Mouse (Mus musculus): ENCODE measurements at regions not wholly inside any gene's neighbourhood (a gene's known extent, or its start where the extent isn't known, plus 50 kb on each side); places are given as distances from the start of the nearest gene placed in this dataset.

DNA sequence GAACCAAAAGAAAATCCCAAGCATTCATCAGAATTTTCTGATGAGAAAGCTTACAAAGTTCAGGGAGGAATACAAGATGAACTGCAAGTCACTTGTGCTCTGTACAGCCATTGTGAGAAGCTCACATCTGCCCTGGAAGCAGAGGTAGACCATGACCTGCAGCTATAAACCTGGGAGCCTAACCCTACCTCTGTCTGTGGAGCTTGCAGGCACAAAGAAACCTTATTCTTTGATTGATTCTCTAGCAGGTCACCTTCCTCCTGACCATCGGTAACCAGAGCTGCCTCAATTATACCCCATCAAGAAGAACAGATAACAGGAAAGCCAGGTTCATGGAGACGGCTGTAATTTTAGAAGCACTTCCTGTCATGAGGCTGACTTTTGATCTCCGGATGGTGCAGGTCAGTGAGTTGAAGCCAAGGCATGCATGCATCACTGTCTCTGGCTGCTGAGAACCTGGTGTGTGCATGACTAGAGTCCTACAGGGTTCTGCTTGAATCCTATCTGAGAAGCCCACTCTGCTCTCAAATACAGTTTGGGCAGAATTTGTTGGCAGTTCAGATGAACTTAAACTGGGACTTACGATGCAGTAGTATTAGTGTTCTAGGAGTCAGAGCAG, 369.8 kb downstream of the Sox11 start:
- H3K4me1 ChIP-seq (replicated peaks; ENCODE audit: control insufficient read depth, insufficient read depth, low read length) = no peaks in the 10 kb centered on the region
- no peak for ATAC-seq (replicated peaks; ENCODE audit: low FRiP score, low TSS enrichment, low read depth)
- H3K27me3 ChIP-seq (replicated peaks; ENCODE audit: control insufficient read depth, insufficient read depth, low read length) = no peaks in the 10 kb centered on the region
- H3K36me3 ChIP-seq (ENCODE audit: control insufficient read depth, insufficient read depth, low read length) = no peaks in the 10 kb centered on the region
- no peak overlapping the region for H3K4me2 ChIP-seq (ENCODE audit: low read length)
- no peak for DNase-seq (ENCODE audit: low spot score)
- H3K27ac ChIP-seq (ENCODE audit: low read depth) = no peak overlapping the region
- H3K4me3 ChIP-seq (ENCODE audit: low read depth, low read length) = no peak overlapping the region
- 51% methylated on average over 4 of the region's 4 CpGs for WGBS
- H3K9me3 ChIP-seq (ENCODE audit: control insufficient read depth, low read length) = no peaks in the 10 kb centered on the region
- no peak overlapping the region for H3K9ac ChIP-seq (ENCODE audit: low read length)

DNA sequence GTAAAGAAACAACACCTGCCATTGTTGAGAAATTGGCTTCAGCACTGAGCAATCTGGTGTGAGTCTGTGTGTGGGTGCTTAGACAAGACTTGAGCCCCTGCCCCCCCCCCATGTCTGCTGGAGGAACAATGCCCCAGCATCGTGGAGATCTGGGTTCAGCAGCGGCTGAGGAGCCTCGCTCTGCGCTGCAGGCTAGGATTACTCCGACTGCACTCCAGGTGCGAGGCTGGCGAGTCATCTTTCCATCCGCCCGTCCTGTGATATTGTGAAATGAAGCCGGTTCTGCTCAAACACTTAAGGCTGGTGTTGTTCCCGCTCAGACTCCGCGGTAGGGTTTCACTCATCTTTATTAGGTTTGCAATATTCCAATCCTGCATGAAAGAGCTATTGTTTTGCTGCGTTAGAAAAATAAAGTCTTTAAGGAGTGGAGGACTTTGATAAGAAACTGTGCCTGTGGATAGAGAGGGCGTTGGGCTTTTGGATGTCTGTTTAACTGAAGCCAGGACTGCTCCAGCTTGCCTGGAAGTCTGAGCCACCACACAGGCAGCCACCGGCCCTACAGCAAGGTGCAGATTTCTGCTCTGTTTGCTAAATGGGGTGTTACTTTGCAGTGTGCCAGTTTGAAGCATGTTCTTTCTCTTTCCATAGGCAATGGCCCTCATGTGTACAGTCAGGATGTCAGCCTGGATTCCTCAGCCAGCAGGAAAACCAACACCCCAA, 375.2 kb downstream of the Sox11 start:
- Histone ChIP-seq H3K9me3 (ENCODE audit: control insufficient read depth, low read length) (no peaks in the 10 kb centered on the region), H3K36me3 (ENCODE audit: control insufficient read depth, insufficient read depth, low read length) (no peaks in the 10 kb centered on the region), H3K4me1 (replicated peaks; ENCODE audit: control insufficient read depth, insufficient read depth, low read length) (0 out of 2 replicates have a peak, but pooled peaks cover 5% of the 10 kb centered on the region), H3K27ac (ENCODE audit: low read depth) (no peak overlapping the region), H3K4me3 (ENCODE audit: low read depth, low read length) (no peak overlapping the region), H3K27me3 (replicated peaks; ENCODE audit: control insufficient read depth, insufficient read depth, low read length) (no peaks in the 10 kb centered on the region), H3K4me2 (ENCODE audit: low read length) (no peak overlapping the region), H3K9ac (ENCODE audit: low read length) (no peak overlapping the region)
- no peak for ATAC-seq (replicated peaks; ENCODE audit: low FRiP score, low TSS enrichment, low read depth)
- WGBS = 55% methylated on average over 16 of the region's 16 CpGs
- no peak for DNase-seq (ENCODE audit: low spot score)

- DNase-seq (ENCODE audit: low spot score) = no peak
- no peaks in the 10 kb centered on the region for H3K36me3 ChIP-seq (ENCODE audit: control insufficient read depth, insufficient read depth, low read length)
- no peak for ATAC-seq (replicated peaks; ENCODE audit: low FRiP score, low TSS enrichment, low read depth)
Measured at GRCm38 (mm10) chr12:26963917-26964316, 378.5 kb downstream of the Sox11 start.

DNA sequence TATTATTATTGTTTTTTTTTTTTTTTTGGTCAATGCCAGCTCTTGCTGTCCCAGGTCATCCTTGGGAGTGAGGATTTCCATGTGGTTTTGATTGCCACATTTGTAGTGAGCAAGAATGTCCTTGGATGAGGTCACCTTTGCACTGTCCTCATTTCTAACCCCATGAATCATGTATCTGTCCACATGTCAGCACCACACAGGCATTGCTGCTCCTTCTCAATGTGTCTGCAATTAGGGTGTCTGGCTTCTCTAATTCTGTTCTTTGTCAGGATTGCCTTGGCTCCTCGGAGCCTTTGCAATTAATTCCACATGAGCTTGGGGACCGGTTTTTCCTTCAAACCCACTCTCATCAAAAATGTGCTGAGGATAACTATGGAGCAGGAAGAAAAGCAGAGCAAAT, 402.5 kb downstream of the Sox11 start:
- no peak for DNase-seq (ENCODE audit: low spot score)
- ATAC-seq (replicated peaks; ENCODE audit: low FRiP score, low TSS enrichment, low read depth) = no peak
- H3K9me3 ChIP-seq (ENCODE audit: control insufficient read depth, low read length) = no peaks in the 10 kb centered on the region
- no peaks in the 10 kb centered on the region for H3K36me3 ChIP-seq (ENCODE audit: control insufficient read depth, insufficient read depth, low read length)
- no peak overlapping the region for H3K4me2 ChIP-seq (ENCODE audit: low read length)
- H3K27me3 ChIP-seq (replicated peaks; ENCODE audit: control insufficient read depth, insufficient read depth, low read length) = no peaks in the 10 kb centered on the region
- 36% methylated on average over 2 of the region's 2 CpGs for WGBS
- no peak overlapping the region for H3K9ac ChIP-seq (ENCODE audit: low read length)
- 0 out of 2 replicates have a peak, but pooled peaks cover 2% of the 10 kb centered on the region for H3K4me1 ChIP-seq (replicated peaks; ENCODE audit: control insufficient read depth, insufficient read depth, low read length)
- no peak overlapping the region for H3K27ac ChIP-seq (ENCODE audit: low read depth)
- no peak overlapping the region for H3K4me3 ChIP-seq (ENCODE audit: low read depth, low read length)

More at GRCm38 (mm10) chr12:26963917-26964316, 378.5 kb downstream of the Sox11 start:
- no peak overlapping the region for H3K4me2 ChIP-seq (ENCODE audit: low read length)
- no peak overlapping the region for H3K4me3 ChIP-seq (ENCODE audit: low read depth, low read length)
- no peak overlapping the region for H3K9ac ChIP-seq (ENCODE audit: low read length)
- H3K27ac ChIP-seq (ENCODE audit: low read depth) = no peak overlapping the region
- 0 out of 2 replicates have a peak, but pooled peaks cover 5% of the 10 kb centered on the region for H3K4me1 ChIP-seq (replicated peaks; ENCODE audit: control insufficient read depth, insufficient read depth, low read length)
- no peaks in the 10 kb centered on the region for H3K27me3 ChIP-seq (replicated peaks; ENCODE audit: control insufficient read depth, insufficient read depth, low read length)
- H3K9me3 ChIP-seq (ENCODE audit: control insufficient read depth, low read length) = no peaks in the 10 kb centered on the region

DNA sequence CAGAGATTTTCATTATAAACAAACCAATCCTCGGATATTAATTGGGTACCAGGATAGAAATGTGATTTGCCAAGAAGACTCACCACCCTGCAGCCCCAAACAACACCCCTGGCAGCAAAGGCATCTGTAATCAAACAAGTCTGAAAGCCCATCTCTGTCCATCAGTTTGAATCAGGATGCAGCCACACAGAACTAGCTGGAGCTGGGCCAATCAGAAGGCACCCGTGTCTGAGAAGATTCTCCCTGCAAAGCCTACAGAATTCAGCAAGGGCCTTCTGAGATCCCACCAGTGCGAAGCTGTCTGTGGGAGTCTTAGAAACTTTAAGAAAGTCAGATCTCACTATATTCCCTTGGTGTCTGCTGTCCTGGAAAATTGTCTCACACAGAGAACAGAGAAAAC, 404.5 kb downstream of the Sox11 start:
- ATAC-seq (replicated peaks; ENCODE audit: low FRiP score, low TSS enrichment, low read depth) (no peak), DNase-seq (ENCODE audit: low spot score) (no peak)
- Histone ChIP-seq H3K9ac (ENCODE audit: low read length) (no peak overlapping the region), H3K27ac (ENCODE audit: low read depth) (no peak overlapping the region), H3K9me3 (ENCODE audit: control insufficient read depth, low read length) (no peaks in the 10 kb centered on the region), H3K36me3 (ENCODE audit: control insufficient read depth, insufficient read depth, low read length) (no peaks in the 10 kb centered on the region), H3K27me3 (replicated peaks; ENCODE audit: control insufficient read depth, insufficient read depth, low read length) (no peaks in the 10 kb centered on the region), H3K4me1 (replicated peaks; ENCODE audit: control insufficient read depth, insufficient read depth, low read length) (0 out of 2 replicates have a peak, but pooled peaks cover 2% of the 10 kb centered on the region), H3K4me2 (ENCODE audit: low read length) (no peak overlapping the region), H3K4me3 (ENCODE audit: low read depth, low read length) (no peak overlapping the region)
- WGBS = 66% methylated on average over 3 of the region's 3 CpGs

GRCm38 (mm10) chr12:26936696-26937458, 405.5 kb downstream of the Sox11 start:
- ATAC-seq (replicated peaks; ENCODE audit: low FRiP score, low TSS enrichment, low read depth) (no peak), DNase-seq (ENCODE audit: low spot score) (no peak)
- Histone ChIP-seq H3K4me3 (ENCODE audit: low read depth, low read length) (no peak overlapping the region), H3K9ac (ENCODE audit: low read length) (no peak overlapping the region), H3K27ac (ENCODE audit: low read depth) (no peak overlapping the region), H3K4me2 (ENCODE audit: low read length) (no peak overlapping the region), H3K27me3 (replicated peaks; ENCODE audit: control insufficient read depth, insufficient read depth, low read length) (no peaks in the 10 kb centered on the region), H3K36me3 (ENCODE audit: control insufficient read depth, insufficient read depth, low read length) (no peaks in the 10 kb centered on the region), H3K4me1 (replicated peaks; ENCODE audit: control insufficient read depth, insufficient read depth, low read length) (0 out of 2 replicates have a peak, but pooled peaks cover 2% of the 10 kb centered on the region), H3K9me3 (ENCODE audit: control insufficient read depth, low read length) (no peaks in the 10 kb centered on the region)
- 53% methylated on average over 5 of the region's 5 CpGs for WGBS

GRCm38 (mm10) chr12:26930155-26930867, 412.1 kb downstream of the Sox11 start:
- Histone ChIP-seq H3K27ac (ENCODE audit: low read depth) (no peak overlapping the region), H3K4me3 (ENCODE audit: low read depth, low read length) (no peak overlapping the region), H3K36me3 (ENCODE audit: control insufficient read depth, insufficient read depth, low read length) (no peaks in the 10 kb centered on the region), H3K9me3 (ENCODE audit: control insufficient read depth, low read length) (no peaks in the 10 kb centered on the region), H3K27me3 (replicated peaks; ENCODE audit: control insufficient read depth, insufficient read depth, low read length) (no peaks in the 10 kb centered on the region), H3K4me2 (ENCODE audit: low read length) (no peak overlapping the region), H3K9ac (ENCODE audit: low read length) (no peak overlapping the region), H3K4me1 (replicated peaks; ENCODE audit: control insufficient read depth, insufficient read depth, low read length) (no peaks in the 10 kb centered on the region)
- WGBS = 79% methylated on average over 7 of the region's 7 CpGs
- no peak for DNase-seq (ENCODE audit: low spot score)
- ATAC-seq (replicated peaks; ENCODE audit: low FRiP score, low TSS enrichment, low read depth) = no peak

DNA sequence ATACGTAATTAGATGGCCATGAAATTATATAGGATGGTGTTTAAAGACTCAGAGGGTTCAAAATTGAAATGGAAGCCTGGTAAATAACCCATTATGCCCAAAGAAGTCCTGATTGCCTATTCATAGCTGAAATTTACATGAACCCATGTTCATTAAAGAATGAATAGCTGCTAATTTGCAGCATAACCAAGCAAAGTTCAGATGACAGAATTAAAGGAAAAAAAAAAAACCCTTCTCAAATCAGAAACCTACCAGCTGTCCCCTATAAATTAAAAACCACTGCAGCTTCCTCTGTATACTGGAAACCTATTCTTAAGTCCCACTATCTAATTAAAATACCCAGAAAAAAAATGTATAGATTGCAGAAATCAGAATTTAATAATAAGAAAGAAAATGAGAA, 436.2 kb downstream of the Sox11 start:
- Histone ChIP-seq H3K4me3 (ENCODE audit: low read depth, low read length) (no peak overlapping the region), H3K27ac (ENCODE audit: low read depth) (no peak overlapping the region), H3K27me3 (replicated peaks; ENCODE audit: control insufficient read depth, insufficient read depth, low read length) (no peaks in the 10 kb centered on the region), H3K9ac (ENCODE audit: low read length) (no peak overlapping the region), H3K4me1 (replicated peaks; ENCODE audit: control insufficient read depth, insufficient read depth, low read length) (no peaks in the 10 kb centered on the region; the same call in 1 of the 2 replicates), H3K4me2 (ENCODE audit: low read length) (no peak overlapping the region), H3K36me3 (ENCODE audit: control insufficient read depth, insufficient read depth, low read length) (no peaks in the 10 kb centered on the region), H3K9me3 (ENCODE audit: control insufficient read depth, low read length) (0 out of 2 replicates have a peak, but pooled peaks cover 3% of the 10 kb centered on the region)
- WGBS = 98% methylated on average over 1 of the region's 1 CpGs
- no peak for ATAC-seq (replicated peaks; ENCODE audit: low FRiP score, low TSS enrichment, low read depth)
- DNase-seq (ENCODE audit: low spot score) = no peak
